Mouse (Mus musculus): ENCODE measurements around the gene Foxj1. TPM values are rescaled to one million over a fixed set of nuclear protein-coding genes. Genes with fewer than 3 reads are reported as not detected.

Foxj1 gene
- polyA plus RNA-seq, 1 experiment = 4.6 TPM

- no peak for DNase-seq (ENCODE audit: extremely low spot score in 1 of 2, low spot score in 1 of 2)
Measured at GRCm38 (mm10) chr11:116307019-116307725, 28.0 kb downstream of the Foxj1 start, which contains the start of gene Exoc7. TSS of gene Exoc7 (minus strand) at chr11:116307233.

GRCm38 (mm10) chr11:116306126-116306982, 28.8 kb downstream of the Foxj1 start:
- peak; percentile 75 to 90 for DNase-seq (ENCODE audit: extremely low spot score in 1 of 2, low spot score in 1 of 2)

DNA sequence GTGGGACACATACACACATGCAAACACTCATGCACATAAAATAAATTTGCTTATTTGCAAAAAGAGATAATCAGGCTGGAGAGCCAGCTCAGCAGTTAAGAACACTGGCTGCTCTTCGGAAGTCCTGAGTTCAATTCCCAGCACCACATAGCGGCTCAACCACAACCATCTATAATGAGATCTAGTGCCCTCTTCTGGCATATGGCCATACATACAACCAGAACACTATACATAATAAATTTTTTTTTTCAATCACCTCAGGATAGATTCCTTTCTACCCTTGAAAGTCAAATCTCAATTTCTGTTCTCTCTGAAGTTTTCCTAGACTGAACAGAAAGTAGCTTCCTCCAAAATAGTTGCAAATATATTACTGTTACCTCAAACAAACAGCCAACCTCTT, 29.8 kb downstream of the Foxj1 start:
- DNase-seq (ENCODE audit: extremely low spot score in 1 of 2, low spot score in 1 of 2) = no peak

- no peak for DNase-seq (ENCODE audit: extremely low spot score in 1 of 2, low spot score in 1 of 2)
Measured at GRCm38 (mm10) chr11:116298621-116299020, 36.6 kb downstream of the Foxj1 start.

DNA sequence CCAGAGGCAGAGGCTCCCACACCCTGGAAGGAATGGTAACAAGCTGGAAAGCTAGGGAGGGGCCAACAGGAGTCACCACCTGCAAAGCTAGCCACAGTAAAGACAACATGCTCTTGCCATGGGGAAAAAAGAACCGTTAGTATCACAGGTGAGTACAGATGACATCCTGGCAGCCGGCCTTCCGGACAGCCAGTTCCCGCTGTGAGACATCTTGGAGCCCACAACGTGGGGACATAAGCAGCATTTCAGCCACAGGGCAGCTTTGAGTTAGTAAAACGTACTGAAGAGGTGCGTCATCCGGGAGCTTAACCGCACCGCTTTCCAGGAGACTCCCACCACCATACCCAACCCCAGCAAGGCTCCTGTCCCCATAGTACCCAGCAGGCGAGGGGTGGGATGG, 37.0 kb downstream of the Foxj1 start:
- DNase-seq (ENCODE audit: extremely low spot score in 1 of 2, low spot score in 1 of 2) = no peak

DNA sequence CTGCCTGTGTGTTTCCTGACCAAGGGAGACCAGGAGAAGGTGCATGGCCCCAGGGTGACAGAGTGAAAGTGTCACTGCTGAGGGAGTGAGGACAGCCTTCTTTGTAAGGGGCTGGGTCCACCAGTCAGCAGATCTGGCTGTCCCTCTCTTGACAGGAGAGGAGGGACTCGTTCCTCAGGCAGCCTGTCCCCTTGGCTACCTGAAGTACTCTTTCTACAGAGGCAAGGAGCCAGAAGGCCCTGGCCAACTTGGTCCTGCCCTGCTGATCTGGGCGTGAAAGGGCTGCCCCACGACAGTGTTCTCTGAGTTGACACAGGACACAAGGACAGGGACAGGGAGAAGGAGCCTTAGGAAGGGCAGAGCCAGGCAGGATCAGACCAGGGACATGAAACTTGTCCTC, 38.2 kb downstream of the Foxj1 start:
- no peak for DNase-seq (ENCODE audit: extremely low spot score in 1 of 2, low spot score in 1 of 2)

GRCm38 (mm10) chr11:116296191-116296734, 38.9 kb downstream of the Foxj1 start:
- DNase-seq (ENCODE audit: extremely low spot score in 1 of 2, low spot score in 1 of 2) = no peak

DNA sequence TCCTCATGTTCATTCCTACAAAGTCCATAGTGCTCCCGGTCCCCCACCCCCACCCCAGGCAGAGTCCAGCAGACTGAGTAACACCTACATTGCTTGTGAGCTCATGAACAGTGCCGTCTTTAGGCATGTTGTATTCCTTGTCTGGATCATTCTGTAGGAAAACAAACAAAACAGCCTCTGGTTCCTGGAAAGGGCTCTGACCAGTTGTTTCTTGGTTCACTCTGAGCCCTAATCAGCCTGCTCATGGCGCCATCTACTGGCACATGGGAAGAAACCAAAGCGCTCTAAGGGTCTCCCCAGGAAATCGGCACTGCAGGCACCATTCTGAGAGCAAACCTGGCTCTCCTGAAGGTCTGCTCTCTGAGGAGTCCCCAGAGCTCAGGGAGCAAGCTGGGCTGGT, 40.9 kb downstream of the Foxj1 start:
- peak in 1 of 2 experiments; percentile 64 for DNase-seq (ENCODE audit: extremely low spot score in 1 of 2, low spot score in 1 of 2)

DNA sequence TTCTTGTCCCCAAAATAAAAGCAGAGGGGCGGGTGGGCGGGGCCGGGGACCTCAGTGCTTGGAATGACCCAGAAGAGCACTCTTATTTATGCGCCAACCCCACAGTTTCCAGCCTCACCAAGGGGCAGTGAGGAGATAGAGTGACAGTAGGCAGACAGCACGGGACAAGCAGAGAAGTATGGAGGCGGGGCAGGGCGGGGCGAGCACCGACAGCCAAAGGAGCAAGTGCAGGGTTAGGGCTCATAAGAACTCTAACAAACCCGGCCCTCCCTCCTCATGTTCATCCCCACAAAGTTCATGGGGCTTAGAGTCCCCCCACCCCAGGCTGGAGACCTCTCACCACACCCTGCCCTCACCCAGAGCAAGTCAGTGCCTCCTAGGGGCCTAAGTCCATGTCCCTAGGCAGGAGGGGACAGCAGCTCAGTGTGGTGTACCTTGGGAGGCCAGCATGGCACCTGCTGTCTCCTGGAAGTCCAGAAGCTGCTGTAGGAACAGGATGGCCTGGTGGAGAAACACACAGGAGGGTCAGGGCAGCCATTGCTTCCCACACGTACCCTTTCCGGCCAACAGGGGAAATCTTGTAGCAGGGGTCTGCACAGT, 41.6 kb downstream of the Foxj1 start:
- no peak for DNase-seq (ENCODE audit: extremely low spot score in 1 of 2, low spot score in 1 of 2)

DNA sequence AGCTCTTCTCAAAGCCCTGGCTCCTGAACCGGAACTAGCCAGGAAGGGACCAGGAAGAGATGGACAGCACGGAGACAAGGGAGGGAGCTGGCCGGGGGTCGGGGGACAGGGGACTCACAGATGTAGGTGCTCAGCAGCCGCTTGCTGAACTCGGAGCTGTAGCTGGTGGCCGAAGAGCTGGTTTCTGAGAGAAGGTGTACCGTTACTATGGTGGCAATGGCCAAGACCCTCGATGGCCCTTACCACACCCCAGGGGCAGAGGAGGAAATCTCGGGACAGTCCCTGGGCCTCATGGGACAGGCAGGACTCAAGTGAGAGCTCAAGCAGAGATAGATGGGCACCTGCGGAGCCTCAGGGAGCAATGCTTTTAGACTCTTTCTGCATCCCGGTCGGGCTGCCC, 42.8 kb downstream of the Foxj1 start:
- no peak for DNase-seq (ENCODE audit: extremely low spot score in 1 of 2, low spot score in 1 of 2)

DNA sequence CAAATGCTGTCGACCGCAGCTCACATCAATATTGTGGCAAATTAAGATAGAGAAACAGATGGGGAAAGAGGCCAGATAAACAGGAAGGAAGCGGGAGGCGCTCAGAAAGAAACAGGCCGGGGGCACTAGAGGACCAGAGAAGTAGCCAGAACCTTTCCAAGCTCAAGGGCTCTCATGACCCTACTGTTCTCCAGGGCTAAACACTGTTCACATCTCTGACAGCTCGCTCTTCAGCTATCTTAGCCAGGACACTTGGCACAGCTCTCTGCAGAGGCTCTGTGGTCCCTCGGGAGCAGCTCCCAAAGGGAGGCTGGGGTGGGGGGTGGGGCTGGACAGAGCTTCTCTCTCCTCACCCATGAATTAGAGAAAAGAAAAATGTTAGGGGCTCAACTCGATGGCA, 44.6 kb downstream of the Foxj1 start:
- DNase-seq (ENCODE audit: extremely low spot score in 1 of 2, low spot score in 1 of 2) = no peak

- no peak for DNase-seq (ENCODE audit: extremely low spot score in 1 of 2, low spot score in 1 of 2)
Measured at GRCm38 (mm10) chr11:116287351-116287750, 47.8 kb downstream of the Foxj1 start.

- no peak for DNase-seq (ENCODE audit: extremely low spot score in 1 of 2, low spot score in 1 of 2)
Measured at GRCm38 (mm10) chr11:116285770-116286191, 49.4 kb downstream of the Foxj1 start.

- DNase-seq (ENCODE audit: extremely low spot score in 1 of 2, low spot score in 1 of 2) = no peak
Measured at GRCm38 (mm10) chr11:116283982-116284381, 51.2 kb downstream of the Foxj1 start.

- no peak for DNase-seq (ENCODE audit: extremely low spot score in 1 of 2, low spot score in 1 of 2)
Measured at GRCm38 (mm10) chr11:116282912-116283521, 52.2 kb downstream of the Foxj1 start.

DNA sequence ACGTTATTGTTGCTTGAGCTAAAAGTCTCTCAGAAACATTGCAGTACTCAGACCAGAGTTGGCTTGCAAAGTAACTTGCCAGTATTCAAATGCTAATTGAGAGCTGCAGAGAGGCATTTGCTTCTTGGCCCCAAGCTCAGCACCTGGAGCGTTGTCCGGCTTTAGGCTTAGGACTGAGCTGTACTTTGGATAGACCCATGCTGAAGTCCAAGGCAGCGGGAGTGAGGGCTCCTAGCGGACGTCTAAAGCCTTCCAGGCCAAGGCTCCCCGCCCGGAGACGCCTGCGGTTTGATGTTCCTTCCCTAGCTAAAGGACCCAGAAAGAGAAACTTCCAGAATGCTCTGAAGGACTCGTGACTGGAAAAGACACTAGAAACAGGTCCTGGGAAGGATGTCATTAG, 53.1 kb downstream of the Foxj1 start:
- no peak for DNase-seq (ENCODE audit: extremely low spot score in 1 of 2, low spot score in 1 of 2)

GRCm38 (mm10) chr11:116281671-116282070, 53.5 kb downstream of the Foxj1 start:
- no peak for DNase-seq (ENCODE audit: extremely low spot score in 1 of 2, low spot score in 1 of 2)

DNA sequence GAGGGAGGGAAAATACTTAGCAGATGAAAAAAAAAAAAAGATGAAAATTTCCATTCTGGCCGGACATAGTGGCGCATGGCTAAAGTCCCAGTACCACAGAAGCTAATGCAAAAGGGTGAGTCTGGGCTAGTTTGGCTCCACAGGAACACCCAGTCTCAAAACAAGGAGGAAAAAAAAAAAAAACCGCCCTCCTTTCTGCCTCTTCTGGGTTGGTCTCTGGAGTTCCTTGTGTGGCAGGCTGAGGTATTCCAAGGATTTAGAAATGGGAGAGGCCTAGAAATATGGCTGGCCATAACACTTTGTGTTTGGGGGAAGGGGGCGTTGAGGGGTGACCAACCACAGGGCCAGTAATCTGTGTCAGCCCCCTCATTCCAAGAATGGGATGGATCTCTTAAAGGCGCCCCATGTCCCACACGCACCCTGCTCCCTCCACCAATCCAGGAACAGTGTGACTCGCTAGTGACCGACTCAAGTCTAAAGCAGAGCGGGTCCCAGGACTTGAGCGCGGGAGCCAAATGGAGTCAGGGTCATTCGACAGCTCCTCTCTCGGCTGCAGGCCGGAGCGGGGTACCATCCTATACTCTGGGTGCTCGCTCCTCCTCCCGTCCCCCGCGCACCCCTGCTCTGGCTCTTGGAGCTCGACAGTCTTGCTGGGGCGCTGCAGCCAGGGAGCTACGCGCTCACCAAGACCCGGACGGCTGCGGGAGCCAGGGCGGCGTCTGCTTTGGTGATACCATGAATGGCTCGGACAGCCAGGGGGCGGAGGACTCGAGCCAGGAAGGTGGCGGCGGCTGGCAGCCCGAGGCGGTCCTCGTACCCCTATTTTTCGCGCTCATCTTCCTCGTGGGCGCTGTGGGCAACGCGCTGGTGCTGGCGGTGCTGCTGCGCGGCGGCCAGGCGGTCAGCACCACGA, 54.2 kb downstream of the Foxj1 start, which contains the start of gene Galr2:
TSS of gene Galr2 (plus strand) at position 189 of the 913 bp plus-strand sequence.
- DNase-seq (ENCODE audit: extremely low spot score in 1 of 2, low spot score in 1 of 2) = no peak

Measured in frontal cortex, adult 2 months (tissue).